Mouse (Mus musculus) bone marrow, adult 2 months (tissue): ENCODE measurements around the gene Rbm28. TPM values are rescaled to one million over a fixed set of nuclear protein-coding genes. Genes with fewer than 3 reads are reported as not detected.

ENCODE experiments used
- H3K27ac ChIP-seq: fragments of 200-500 bp; 2 replicates; pipeline ENCODE4 v1.5.1; 2012; ENCODE audit warnings: low read depth, mild to moderate bottlenecking, control low read depth, inconsistent platforms, low read length; ENCODE audit not compliant: control insufficient read depth, poor library complexity, insufficient read depth
- H3K4me1 ChIP-seq: fragments of 200-500 bp; 2 replicates; pipeline ENCODE4 v1.6.1; 2011; ENCODE audit warnings: low read length; ENCODE audit not compliant: control insufficient read depth, insufficient read depth
- H3K4me3 ChIP-seq: fragments of 200-500 bp; replicated peaks from 2 replicates; pipeline ENCODE3; 2011; ENCODE audit warnings: mild to moderate bottlenecking, low read depth, low read length, control low read depth; ENCODE audit not compliant: control insufficient read depth
- CTCF ChIP-seq: fragments of 200-500 bp; IDR thresholded peaks from 2 replicates; pipeline ENCODE4 v1.5.1; 2011; ENCODE audit warnings: low read length, control low read depth; ENCODE audit not compliant: control insufficient read depth, insufficient read depth
- POLR2A ChIP-seq: fragments of 200-500 bp; IDR thresholded peaks from 2 replicates; pipeline ENCODE4 v1.6.1; 2011; ENCODE audit warnings: low read depth, mild to moderate bottlenecking, control low read depth, low read length, borderline replicate concordance; ENCODE audit not compliant: control insufficient read depth
- WGBS: fragments of 180-500 bp; shearing (Covaris S2); methylation state at CpG from one replicate; pipeline ENCODE4 v1.1.7; 2018; 5-methylcytosine and 5-hydroxymethylcytosine counted together
- polyA plus RNA-seq: library from polyadenylated mRNA; stranded (reverse); fragments of >200 nt; gene quantifications from 2 replicates; pipeline ENCODE4 v1.2.4, GENCODE M21; 2011; ENCODE audit warnings: low replicate concordance; ENCODE audit not compliant: missing spikeins, insufficient read depth, insufficient read length

The Rbm28 gene
- polyA plus RNA-seq, 1 experiment = 21.5 TPM

GRCm38 (mm10) chr6:29207017-29207416, 42.2 kb upstream of the Rbm28 start:
- H3K4me3 ChIP-seq = no peak overlapping the region
- TF ChIP-seq POLR2A (no peak), CTCF (no peak)
- H3K27ac ChIP-seq = no peak overlapping the region
- H3K4me1 ChIP-seq = no peaks in the 10 kb centered on the region; the same call in 1 of the 2 replicates
- WGBS = 70% methylated on average over 5 of the region's 5 CpGs

DNA sequence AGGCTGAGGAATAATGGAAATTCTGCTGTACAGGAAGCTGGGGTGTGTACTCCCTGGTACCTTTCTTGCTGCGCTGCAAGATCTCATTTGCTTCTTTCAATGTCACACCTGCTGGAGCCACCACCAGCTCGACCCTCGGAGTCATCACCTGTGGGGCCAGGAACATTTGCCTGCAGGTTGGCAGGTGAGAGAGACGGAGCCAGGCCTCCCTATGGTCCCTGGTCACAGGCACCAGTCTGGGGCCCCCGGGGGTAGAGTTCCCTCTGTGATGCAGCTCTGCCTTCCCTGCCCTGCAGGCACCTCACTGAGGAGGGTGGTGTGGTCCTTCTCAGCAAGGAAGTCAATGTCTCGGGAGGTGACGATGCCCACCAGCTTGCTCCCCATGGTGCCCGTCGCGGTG, 41.2 kb upstream of the Rbm28 start:
- TF ChIP-seq POLR2A (no peak), CTCF (no peak)
- Histone ChIP-seq H3K4me1 (no peaks in the 10 kb centered on the region; the same call in 1 of the 2 replicates), H3K4me3 (no peak overlapping the region), H3K27ac (no peak overlapping the region)
- 89% methylated on average over 10 of the region's 10 CpGs for WGBS

DNA sequence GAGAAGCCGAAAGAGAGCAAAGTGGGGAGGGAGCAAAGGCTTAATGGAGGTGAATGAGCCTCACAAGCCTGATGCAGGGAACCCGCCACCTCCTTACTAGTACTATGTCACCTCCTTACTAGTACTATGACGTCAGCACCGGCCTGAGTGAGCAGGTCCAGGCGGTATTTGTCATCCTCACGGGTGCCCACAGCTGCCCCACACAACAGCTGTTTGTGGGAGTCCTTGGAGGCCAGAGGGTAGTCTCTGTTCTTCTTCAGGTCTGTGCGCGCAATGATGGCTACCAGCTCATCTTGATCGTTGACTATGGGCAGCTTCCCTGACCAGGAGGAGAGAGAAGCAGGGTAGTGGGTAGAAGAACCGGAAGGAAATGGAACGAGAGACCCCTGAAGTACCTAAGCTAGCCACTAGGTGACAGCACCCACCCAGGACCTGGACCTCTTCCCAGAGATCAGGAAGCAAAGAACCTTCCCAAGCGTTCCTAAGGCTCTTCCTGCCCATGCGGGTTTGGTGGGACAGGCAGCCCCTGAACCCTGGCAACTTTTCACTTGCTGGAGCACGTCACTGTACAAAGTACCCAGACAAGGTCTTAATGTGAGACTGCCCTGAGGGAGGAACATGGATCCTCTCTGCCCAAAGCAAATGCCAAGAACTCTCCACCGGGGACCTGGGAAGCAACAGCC, 40.3 kb upstream of the Rbm28 start:
- 69% methylated on average over 15 of the region's 15 CpGs for WGBS
- Histone ChIP-seq H3K4me1 (no peaks in the 10 kb centered on the region), H3K4me3 (no peak overlapping the region), H3K27ac (no peak overlapping the region)
- TF ChIP-seq POLR2A (no peak), CTCF (peak; percentile 73)

GRCm38 (mm10) chr6:29203861-29204585, 39.2 kb upstream of the Rbm28 start:
- no peak overlapping the region for H3K27ac ChIP-seq
- H3K4me3 ChIP-seq = no peak overlapping the region
- no peaks in the 10 kb centered on the region for H3K4me1 ChIP-seq
- WGBS = 79% methylated on average over 6 of the region's 6 CpGs
- TF ChIP-seq CTCF = no peak
- TF ChIP-seq POLR2A = no peak

DNA sequence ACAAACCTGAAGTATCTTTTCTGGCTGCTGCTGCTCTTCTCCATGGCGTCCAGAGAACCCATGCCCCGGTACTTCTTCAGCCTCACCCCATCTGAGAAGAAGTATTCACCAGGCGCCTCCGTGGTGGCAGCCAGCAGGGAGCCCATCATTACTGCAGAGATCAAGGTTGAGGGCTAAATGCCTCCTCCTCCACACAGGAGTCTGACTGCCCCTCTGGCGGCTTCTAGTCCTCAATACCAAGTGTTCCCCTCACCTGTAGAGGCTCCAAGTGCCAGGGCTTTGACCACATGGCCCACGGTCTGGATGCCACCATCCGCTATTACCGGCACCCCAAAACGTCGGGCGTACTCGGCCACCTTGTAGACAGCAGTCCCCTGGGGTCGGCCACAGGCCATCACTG, 38.3 kb upstream of the Rbm28 start:
- Histone ChIP-seq H3K4me3 (no peak overlapping the region), H3K27ac (no peak overlapping the region), H3K4me1 (no peaks in the 10 kb centered on the region)
- 90% methylated on average over 13 of the region's 13 CpGs for WGBS
- no peak for TF ChIP-seq POLR2A
- no peak for TF ChIP-seq CTCF

DNA sequence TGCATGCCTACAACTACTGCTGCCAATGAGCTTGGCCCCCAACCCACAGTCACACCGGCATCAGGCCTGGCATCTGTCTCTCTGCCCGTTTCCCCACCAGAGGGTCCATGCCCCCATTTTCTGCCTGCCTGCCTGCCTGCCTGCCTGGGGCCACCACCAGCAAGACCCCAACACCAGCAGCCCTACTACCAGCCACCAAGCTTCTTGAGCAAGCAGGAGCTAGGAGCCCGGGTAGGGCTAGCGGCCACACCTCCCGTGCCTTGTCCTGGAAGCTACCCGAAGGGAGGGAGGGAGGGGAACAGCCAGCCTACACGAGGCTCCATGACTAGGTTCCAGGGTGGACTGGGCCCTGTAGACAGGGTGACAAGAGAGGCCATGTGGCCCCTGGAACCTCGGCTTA, 37.2 kb upstream of the Rbm28 start:
- 82% methylated on average over 8 of the region's 8 CpGs for WGBS
- H3K27ac ChIP-seq = no peak overlapping the region

GRCm38 (mm10) chr6:29201341-29201740, 36.5 kb upstream of the Rbm28 start:
- Histone ChIP-seq H3K4me3 (no peak overlapping the region), H3K27ac (no peak overlapping the region), H3K4me1 (no peaks in the 10 kb centered on the region)
- WGBS = 45% methylated on average over 5 of the region's 5 CpGs
- no peak for TF ChIP-seq CTCF
- TF ChIP-seq POLR2A = no peak

More for the DNA sequence above, 37.2 kb upstream of the Rbm28 start:
- TF ChIP-seq CTCF (no peak), POLR2A (no peak)
- H3K4me1 ChIP-seq = no peaks in the 10 kb centered on the region
- no peak overlapping the region for H3K4me3 ChIP-seq

GRCm38 (mm10) chr6:29200496-29200895, 35.7 kb upstream of the Rbm28 start:
- no peak overlapping the region for H3K27ac ChIP-seq
- H3K4me3 ChIP-seq = no peak overlapping the region
- no peaks in the 10 kb centered on the region for H3K4me1 ChIP-seq
- 19% methylated on average over 3 of the region's 3 CpGs for WGBS
- TF ChIP-seq POLR2A = no peak
- no peak for TF ChIP-seq CTCF
